Mouse (Mus musculus) left cerebral cortex, postnatal 4 days (tissue): ENCODE data around the gene Il4i1. TPM values are rescaled to one million over a fixed set of nuclear protein-coding genes. Genes with fewer than 3 reads are reported as not detected.

Source experiments
- DNase-seq: peaks from one replicate; pipeline ENCODE4 v3.0.0-alpha.2; 2022
- intact Hi-C: fragments of 180-260 bp; cut with DNase I; formaldehyde crosslinking; loops from one replicate; pipeline ENCODE4 v1.15.1; 2025
- total RNA-seq, 2 experiments: library from RNA; stranded (reverse); gene quantifications; 2 replicates each; pipeline ENCODE4 v1.2.3; 2021

Il4i1 gene
- 1 to 10 TPM; 1.0 TPM for total RNA-seq

GRCm38 (mm10) chr7:44815721-44816469, at the start of gene Il4i1, which contains the start of gene Nup62:
Il4i1 (plus strand) TSS chr7:44816387.
Nup62 (plus strand) TSS chr7:44816088.
- peak; percentile 100 for DNase-seq
- intact Hi-C loops = no loop called here

- DNase-seq = no peak
- intact Hi-C loops = no loop called here
Measured at GRCm38 (mm10) chr7:44768129-44768528, 48.1 kb upstream of the Il4i1 start.

GRCm38 (mm10) chr7:44770046-44770578, 46.1 kb upstream of the Il4i1 start:
- intact Hi-C loops = no loop called here
- peak; percentile 38 for DNase-seq

GRCm38 (mm10) chr7:44772591-44773204, 43.5 kb upstream of the Il4i1 start:
- no peak for DNase-seq

GRCm38 (mm10) chr7:44776849-44777498, 39.2 kb upstream of the Il4i1 start:
- DNase-seq = no peak
- intact Hi-C loops = no loop called here

More at GRCm38 (mm10) chr7:44772591-44773204, 43.5 kb upstream of the Il4i1 start:
- intact Hi-C loops = no loop called here

GRCm38 (mm10) chr7:44780101-44780500, 36.1 kb upstream of the Il4i1 start:
- intact Hi-C loops = no loop called here
- no peak for DNase-seq

- DNase-seq = no peak
- intact Hi-C loops = no loop called here
Measured at GRCm38 (mm10) chr7:44789531-44789930, 26.7 kb upstream of the Il4i1 start.

- no peak for DNase-seq
- intact Hi-C loops = no loop called here
Measured at GRCm38 (mm10) chr7:44790066-44790465, 26.1 kb upstream of the Il4i1 start.

GRCm38 (mm10) chr7:44792781-44793180, 23.4 kb upstream of the Il4i1 start:
- DNase-seq = no peak
- intact Hi-C loops = no loop called here

GRCm38 (mm10) chr7:44808927-44809326, 7.3 kb upstream of the Il4i1 start:
- intact Hi-C loops = no loop called here

GRCm38 (mm10) chr7:44809466-44809865, 6.7 kb upstream of the Il4i1 start:
- intact Hi-C loops = no loop called here

More at GRCm38 (mm10) chr7:44808927-44809326, 7.3 kb upstream of the Il4i1 start:
- DNase-seq = no peak

GRCm38 (mm10) chr7:44810365-44810764, 5.8 kb upstream of the Il4i1 start:
- intact Hi-C loops = no loop called here
- DNase-seq = no peak

More at GRCm38 (mm10) chr7:44809466-44809865, 6.7 kb upstream of the Il4i1 start:
- DNase-seq = no peak

- intact Hi-C loops = no loop called here
- no peak for DNase-seq
Measured at GRCm38 (mm10) chr7:44810819-44811557, 5.2 kb upstream of the Il4i1 start.

- DNase-seq = no peak
- intact Hi-C loops = no loop called here
Measured at GRCm38 (mm10) chr7:44812651-44813325, 3.4 kb upstream of the Il4i1 start.

- intact Hi-C loops = no loop called here
Measured at GRCm38 (mm10) chr7:44813985-44814384, 2.2 kb upstream of the Il4i1 start.

GRCm38 (mm10) chr7:44814423-44814822, 1.8 kb upstream of the Il4i1 start:
- intact Hi-C loops = no loop called here

More at GRCm38 (mm10) chr7:44813985-44814384, 2.2 kb upstream of the Il4i1 start:
- no peak for DNase-seq

GRCm38 (mm10) chr7:44814952-44815553, 1.1 kb upstream of the Il4i1 start:
- DNase-seq = peak; percentile 29
- intact Hi-C loops = no loop called here

More at GRCm38 (mm10) chr7:44814423-44814822, 1.8 kb upstream of the Il4i1 start:
- no peak for DNase-seq

GRCm38 (mm10) chr7:44816470-44817021, 359 bp downstream of the Il4i1 start, which contains the start of gene Atf5:
Atf5 (minus strand) TSS chr7:44816658.
- intact Hi-C loops = no loop called here
- DNase-seq = no peak

GRCm38 (mm10) chr7:44817441-44817840, 1.3 kb downstream of the Il4i1 start:
- intact Hi-C loops = no loop called here

More at GRCm38 (mm10) chr7:44817441-44817840, 1.3 kb downstream of the Il4i1 start:
- no peak for DNase-seq
